Mouse (Mus musculus) liver, adult (tissue): ENCODE results near the gene Exoc6b.

Source experiments
- GATA4 ChIP-seq: IDR thresholded peaks from 2 replicates; pipeline ENCODE4 v1.6.1; 2014; ENCODE audit warnings: mild to moderate bottlenecking, low read length; ENCODE audit not compliant: insufficient replicate concordance

Gene Exoc6b

GRCm38 (mm10) chr6:85069023-85069985, at the start of gene Exoc6b:
TSS of gene Exoc6b (minus strand) at chr6:85069513.
- TF ChIP-seq GATA4: peak; percentile 36; the same call in 1 of the 2 replicates

DNA sequence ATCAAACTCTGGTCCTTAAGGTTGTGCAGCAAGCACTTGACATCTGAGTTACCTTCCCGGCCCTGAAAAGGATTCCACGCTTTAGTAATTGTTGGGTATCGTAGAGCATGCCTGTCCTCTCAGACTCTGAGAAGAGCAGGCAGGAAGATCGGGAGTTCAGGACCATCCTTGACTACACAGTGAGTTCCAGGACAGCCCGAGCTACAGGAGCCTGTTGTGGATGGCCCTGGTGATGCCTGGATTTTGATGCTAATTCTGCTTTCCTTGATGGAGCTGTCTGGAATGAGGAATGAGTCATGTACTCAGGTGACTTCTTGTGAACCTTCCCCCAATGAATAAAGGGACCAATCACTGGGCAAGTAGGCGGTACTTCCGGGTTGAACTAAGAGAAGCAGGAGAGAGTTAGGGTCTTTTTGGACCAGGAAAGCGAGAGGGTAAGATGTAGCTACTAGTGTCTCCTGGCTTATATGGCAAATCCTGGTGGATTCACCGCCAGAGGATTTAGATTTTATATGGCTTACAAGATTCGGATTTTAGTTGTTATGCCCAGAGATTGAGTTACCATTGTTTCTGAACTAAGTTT, 35.8 kb upstream of the Exoc6b start:
- no peak for TF ChIP-seq GATA4

- TF ChIP-seq GATA4: no peak
These were observed 34.0 kb upstream of the Exoc6b start for GRCm38 (mm10) chr6:85103321-85103720.

DNA sequence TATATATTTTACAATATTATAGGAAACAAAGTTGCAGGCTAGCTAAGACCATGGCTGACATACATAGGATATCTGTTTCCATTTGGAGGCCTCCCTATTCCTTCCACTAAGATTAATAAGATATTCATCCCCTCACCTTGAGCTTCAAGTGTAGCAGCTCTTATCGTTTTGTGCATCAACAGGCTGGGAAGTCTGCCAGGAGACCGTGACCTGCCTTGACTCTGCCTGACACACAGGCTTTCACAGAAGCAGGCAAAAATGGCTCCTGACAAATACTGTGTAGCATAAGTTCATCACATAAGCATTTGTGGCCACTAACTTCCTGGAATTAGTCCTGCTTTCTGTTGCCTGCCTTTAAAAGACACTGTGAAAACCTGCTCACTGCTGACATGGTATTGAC, 27.1 kb upstream of the Exoc6b start:
- no peak for TF ChIP-seq GATA4

GRCm38 (mm10) chr6:85087425-85087824, 18.1 kb upstream of the Exoc6b start:
- TF ChIP-seq GATA4: no peak

DNA sequence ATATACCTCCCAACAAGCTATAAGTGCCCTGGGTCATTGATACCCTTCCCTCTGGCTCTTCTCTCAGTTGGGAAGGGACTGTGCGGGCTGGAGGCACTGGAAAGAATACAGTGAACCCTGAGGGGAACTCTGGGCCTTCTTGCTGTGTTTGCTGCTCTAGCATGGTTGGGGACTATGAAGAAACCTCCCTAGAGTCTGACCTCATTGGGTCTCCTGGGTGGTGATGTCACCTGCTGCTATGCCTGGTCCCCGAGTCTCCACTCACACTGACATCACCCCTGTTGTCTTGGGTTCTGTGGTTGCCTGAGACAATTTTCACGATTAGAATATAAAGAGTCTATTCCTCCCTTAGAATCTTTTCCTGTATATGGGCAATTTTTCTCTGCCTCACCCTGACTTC, 17.3 kb upstream of the Exoc6b start:
- TF ChIP-seq GATA4: no peak

GRCm38 (mm10) chr6:85074996-85075395, 5.7 kb upstream of the Exoc6b start:
- no peak for TF ChIP-seq GATA4

- TF ChIP-seq GATA4: no peak
These were observed 841 bp downstream of the Exoc6b start for GRCm38 (mm10) chr6:85068322-85069022.

GRCm38 (mm10) chr6:85057641-85058040, 11.7 kb downstream of the Exoc6b start:
- TF ChIP-seq GATA4: no peak

DNA sequence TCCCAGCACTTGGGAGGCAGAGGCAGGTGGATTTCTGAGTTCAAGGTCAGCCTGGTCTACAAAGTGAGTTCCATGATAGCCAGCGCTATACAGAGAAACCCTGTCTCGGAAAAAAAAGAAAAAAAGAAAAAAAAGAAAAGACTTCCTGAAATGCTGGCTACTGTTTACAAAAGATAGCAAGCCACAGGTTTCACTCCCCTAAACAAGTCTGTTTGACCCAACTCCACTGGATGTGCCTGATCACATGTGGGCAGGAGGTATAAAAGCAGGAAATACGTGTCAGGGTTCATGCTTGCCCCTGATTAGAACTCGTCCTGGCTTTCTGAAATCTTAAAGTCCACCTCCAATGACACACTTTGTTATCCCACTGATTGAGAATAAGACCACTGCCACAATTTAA, 18.2 kb downstream of the Exoc6b start:
- TF ChIP-seq GATA4: no peak

DNA sequence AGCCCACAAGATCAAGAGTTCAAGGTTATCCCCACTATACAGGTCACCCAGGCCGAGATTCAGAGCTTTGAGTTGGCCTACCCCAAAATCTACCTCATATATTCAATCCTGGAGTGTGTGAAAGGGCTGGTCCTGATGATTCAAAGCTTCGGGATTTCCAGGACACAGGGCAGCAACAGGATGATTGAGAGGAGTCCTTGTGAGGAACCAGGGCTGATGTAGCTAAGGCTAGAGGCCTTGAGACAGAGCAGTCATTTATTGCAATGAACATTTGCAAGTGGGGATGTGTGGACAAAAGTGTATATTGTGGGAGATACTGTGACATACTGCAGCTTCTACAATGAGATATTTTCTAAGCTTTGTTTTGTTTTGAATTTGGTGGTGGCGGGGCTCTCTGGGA, 22.8 kb downstream of the Exoc6b start:
- TF ChIP-seq GATA4: no peak

- TF ChIP-seq GATA4: no peak
These were observed 24.6 kb downstream of the Exoc6b start for GRCm38 (mm10) chr6:85044621-85045152.

- no peak for TF ChIP-seq GATA4
These were observed 31.6 kb downstream of the Exoc6b start for GRCm38 (mm10) chr6:85037677-85038076.

- TF ChIP-seq GATA4: no peak
These were observed 39.6 kb downstream of the Exoc6b start for GRCm38 (mm10) chr6:85029671-85030070.

DNA sequence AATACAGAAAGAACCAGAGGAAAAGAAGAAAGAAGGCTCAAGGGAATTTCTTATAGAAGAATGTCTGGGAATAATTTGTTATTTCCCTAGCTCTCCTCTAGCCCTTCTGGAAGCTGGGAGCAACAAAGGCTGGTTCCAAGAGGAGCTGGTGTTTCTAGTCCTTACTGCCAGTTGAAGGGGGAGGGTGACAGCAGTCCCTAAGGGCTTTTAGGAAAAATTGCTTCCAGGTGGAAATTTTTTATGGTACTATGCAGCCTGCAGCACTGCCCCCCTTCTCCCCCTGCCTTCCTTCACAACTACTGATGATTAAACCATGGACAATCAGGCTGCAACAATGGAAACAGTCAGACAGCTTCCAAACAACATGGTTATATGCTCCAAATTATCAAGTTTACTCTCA, 44.9 kb downstream of the Exoc6b start:
- no peak for TF ChIP-seq GATA4
